Mouse (Mus musculus) brain, embryonic 14.5 days (tissue): ENCODE results near the gene Slc19a3.

Experiments used
- CTCF ChIP-seq: fragments of 200-500 bp; IDR thresholded peaks from 2 replicates; pipeline ENCODE4 v1.5.1; 2012; ENCODE audit warnings: inconsistent platforms, mild to moderate bottlenecking, moderate library complexity, borderline replicate concordance; ENCODE audit not compliant: insufficient read depth, insufficient read length; ENCODE audit errors: extremely low read depth
- POLR2A ChIP-seq: fragments of 200-500 bp; IDR thresholded peaks from 2 replicates; pipeline ENCODE4 v1.6.1; 2012; ENCODE audit warnings: mild to moderate bottlenecking, inconsistent platforms, borderline replicate concordance; ENCODE audit not compliant: poor library complexity, insufficient read depth, insufficient read length, severe bottlenecking; ENCODE audit errors: extremely low read depth

DNA sequence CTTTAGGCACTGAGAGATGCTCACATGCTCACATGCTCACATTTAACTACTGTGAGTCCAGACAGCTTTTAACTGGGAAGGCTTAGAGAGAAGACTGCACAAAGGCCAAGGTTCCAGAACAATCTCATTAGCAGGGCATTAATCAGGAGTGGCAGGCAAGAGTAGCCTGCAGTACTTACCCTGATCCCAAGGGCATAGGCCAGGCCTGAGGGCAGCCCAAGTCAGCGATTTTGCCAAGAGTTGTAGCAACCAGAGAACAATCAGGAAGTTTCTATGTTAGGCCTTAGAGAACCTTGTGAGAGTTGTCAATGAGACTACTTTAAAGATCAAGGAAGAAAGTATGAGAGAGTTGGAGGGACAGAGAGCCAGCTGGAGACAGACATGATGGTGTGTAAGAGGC is 20.2 kb upstream of the Slc19a3 start:
- TF ChIP-seq CTCF = no peak
- no peak for TF ChIP-seq POLR2A
